Mouse (Mus musculus): ENCODE results near the gene Mmp9.

DNA sequence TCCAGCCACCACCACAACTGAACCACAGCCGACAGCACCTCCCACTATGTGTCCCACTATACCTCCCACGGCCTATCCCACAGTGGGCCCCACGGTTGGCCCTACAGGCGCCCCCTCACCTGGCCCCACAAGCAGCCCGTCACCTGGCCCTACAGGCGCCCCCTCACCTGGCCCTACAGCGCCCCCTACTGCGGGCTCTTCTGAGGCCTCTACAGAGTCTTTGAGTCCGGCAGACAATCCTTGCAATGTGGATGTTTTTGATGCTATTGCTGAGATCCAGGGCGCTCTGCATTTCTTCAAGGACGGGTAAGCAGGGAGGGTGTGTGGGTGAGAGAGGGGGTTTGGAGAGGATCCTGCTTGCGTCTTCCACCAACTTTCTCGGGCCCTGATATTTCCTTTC, 11.9 kb downstream of the Mmp9 start:
- TF ChIP-seq CTCF (IDR thresholded peaks at IDR 0.05; ENCODE audit: borderline replicate concordance, control insufficient read depth, extremely low read depth, insufficient read depth, low read length, poor library complexity) (no peak), POLR2A (IDR thresholded peaks at IDR 0.05; ENCODE audit: control insufficient read depth, extremely low read depth, insufficient read depth, low read length, poor library complexity) (no peak)
